Mouse (Mus musculus) ZHBTc4 (cell line): ENCODE data around the gene Gm3164.
"Not testable (repeated sequence)": the region's sequence is repeated elsewhere in the genome, so short reads cannot be mapped to it uniquely, and the experiment has no call there.

Experiments used
- DNase-seq: peaks from one replicate; pipeline ENCODE4 v3.0.0-alpha.2; 2011; ENCODE audit warnings: low read depth, low spot score

Gene Gm3164

DNA sequence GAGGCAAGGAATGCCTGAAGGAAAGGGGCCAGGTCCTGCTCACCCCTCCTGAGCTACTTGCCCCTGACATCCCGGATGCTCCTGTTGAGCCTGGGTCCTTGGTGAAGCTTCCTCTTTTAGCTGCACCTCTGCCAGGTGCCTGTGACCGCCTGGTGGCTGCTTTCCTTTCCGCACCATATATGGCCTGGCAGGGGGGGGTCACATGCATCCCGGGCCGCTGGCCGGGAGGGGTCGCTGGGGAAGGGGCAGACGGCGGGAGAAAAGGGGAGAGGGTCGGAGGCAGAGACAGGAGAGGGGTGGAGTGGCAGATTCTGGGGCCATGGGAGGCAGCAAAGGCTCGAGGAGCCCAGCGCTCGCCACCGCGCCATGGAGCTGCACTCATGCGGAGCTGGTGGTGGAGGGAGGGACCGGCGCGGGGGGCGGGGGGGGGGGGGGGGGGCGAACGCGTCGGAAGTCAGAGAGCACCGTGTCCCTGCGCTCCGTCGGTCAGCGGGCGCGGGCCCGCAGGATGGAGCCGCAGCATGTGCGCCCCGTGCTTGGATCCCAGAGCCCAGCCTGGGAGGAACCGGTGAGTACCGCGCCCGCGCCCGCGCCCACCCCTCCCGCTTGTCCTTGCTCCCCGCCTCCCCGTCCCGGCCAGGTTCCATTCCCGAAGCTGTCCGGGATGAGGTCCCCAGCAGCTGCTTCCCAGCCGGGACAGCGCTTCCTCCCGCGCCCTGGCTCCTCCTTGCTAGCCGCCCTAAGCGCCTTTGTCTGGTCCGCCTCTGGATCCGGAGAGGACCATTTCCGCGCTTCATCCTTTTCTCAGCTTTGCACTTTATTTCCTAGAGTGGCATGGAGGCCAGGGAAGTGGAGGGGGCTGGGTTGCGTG, at the start of gene Gm3164:
Gene Gm3164 (plus strand): TSS at position 484 of the 871 bp plus-strand sequence.
- DNase-seq, result peak; percentile 29

DNA sequence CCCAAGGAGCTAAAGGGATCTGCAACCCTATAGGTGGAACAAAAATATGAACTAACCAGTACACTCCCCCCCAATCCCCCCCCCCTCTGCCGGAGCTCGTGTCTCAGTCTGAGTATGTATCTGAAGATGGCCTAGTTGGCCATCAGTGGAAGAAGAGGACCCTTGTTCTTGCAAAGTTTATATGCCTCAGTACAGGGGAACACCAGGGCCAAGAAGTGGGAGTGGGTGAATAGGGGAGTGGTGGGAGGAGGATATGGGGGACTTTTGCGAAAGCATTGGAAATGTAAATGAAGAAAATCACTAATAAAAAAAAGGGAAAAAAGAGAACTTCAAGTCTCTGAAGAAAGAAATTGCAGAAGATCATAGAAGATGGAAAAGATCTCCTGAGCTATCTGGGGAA, 46.3 kb upstream of the Gm3164 start:
- not testable (repeated sequence) for DNase-seq

DNA sequence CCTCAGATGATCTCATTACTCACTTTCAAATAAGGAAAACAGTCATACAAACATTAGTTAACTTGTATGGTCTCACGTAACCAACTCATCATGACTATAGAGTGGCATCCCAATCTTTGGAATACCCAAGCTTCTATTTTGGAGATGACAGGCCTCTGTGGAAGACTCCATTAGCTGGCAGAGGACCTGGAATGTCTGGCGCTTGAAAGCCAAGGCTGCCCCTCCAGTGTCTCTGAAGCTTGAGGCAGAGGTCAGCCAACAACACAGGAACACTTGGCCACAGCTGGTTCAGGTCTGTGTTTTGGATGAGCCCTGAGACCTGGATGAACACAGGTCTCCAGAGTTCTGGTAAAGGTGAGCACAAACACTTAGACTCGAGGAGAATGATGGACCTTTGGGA, 45.6 kb upstream of the Gm3164 start:
- not testable (repeated sequence) for DNase-seq

DNA sequence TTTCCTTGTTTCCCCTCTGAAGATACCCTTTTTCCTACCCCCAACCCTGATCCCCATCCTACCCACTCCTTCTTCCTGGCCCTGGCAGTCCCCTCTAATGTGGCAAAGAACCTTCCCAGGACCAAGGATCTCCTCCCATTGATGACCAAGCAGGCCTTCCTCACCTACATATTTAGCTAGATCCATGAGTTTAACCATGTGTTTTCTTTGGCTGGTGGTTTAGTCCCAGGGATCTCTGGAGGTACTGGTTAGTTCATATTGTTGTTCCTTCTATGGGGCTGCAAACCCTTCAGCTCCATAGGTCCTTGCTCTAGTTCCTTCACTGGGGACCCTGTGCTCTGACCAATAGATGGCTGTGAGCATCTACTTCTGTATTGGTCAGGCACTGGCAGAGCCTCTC, 37.4 kb upstream of the Gm3164 start:
- not testable (repeated sequence) for DNase-seq

DNA sequence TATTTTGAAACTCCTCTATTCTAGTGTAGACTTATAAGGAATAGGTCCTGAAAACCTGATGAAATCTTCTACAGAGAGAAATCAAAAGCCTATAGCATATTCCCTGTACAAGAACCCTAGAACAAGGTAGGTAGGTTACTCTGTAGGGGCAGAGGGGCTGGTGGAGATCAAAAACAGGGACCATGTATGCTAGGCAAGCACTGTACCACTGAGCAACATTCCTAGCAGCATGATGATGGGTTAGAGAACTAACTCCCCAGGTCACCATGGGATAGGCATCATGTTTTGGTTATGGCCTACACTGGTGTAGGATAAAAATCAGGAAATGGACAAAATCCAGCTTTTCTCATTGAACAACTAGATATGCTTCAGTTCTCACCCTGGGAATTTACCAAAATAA, 29.6 kb upstream of the Gm3164 start:
- DNase-seq, result not testable (repeated sequence)

DNA sequence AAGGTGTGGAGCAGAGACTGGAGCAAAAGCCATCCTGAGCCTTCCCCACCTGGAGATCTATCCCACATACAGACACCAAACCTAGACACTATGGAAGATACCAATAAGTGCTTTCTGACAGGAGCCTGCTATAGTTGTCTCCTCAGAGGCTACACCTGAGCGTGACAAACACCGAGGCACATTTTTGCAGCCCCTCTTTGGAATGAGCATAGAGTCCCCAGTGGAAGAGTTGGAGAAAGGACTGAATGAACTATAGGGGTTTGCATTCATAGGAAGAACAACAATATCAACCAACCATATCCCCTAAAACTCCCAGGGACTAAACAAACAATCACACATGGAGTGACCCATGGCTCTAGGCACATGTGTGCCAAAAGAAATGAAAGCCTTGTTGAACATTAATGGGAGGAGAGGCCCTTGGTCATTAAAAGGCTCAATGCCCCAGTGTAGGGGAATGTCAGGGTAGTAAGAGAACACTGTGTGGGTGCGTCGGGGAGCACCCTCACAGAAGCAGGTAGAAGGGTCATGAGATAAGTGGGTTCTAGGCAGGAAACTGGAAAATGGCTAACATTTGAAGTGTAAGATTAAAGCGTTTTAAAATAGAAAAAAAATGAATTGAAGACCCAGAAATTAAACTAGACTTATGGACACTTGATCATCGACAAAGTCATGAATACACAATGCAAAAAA, 22.3 kb upstream of the Gm3164 start:
- not testable (repeated sequence) for DNase-seq

DNA sequence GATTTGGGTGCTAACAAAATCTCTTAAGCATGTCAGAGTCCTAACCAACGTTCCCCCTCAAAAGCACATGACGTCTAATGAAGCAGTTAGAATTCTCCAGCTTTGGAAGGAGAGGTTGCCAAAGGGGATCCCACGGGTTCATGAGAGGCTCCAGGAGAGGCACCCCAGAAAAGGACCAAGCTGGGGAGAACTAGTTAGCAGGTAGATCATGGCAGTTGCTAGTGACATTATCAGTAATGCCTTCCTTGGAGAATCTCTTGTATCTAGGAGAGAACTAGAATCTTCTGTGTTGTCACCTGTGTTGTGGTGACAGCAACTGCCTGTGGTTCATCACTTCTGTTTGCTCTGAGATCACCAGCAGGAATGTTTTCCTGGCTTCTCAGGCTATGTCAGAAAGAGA, 18.0 kb upstream of the Gm3164 start, which contains the start of gene Gm3159:
Gene Gm3159 (plus strand): TSS at position 301 of the 400 bp plus-strand sequence.
- DNase-seq, result not testable (repeated sequence)

DNA sequence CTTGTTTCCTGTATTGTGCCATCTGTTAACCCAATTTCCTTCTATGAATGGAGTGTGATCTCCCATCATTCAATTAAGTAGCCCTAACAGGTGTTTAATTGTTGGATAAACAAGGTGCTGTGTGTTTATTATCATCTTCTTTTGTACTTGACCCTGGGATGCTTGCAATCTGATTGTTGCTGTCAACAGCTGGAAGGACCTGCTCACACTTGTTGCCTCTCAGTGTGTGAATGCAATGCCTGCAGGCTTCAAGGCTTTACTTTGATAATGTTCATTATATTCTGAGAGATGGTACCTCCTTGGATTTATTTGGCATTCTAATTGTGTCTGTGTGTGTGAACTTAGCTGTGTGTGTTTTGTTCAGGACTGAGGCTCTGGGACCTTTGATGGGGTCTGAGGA, 16.6 kb upstream of the Gm3164 start:
- DNase-seq, result not testable (repeated sequence)

DNA sequence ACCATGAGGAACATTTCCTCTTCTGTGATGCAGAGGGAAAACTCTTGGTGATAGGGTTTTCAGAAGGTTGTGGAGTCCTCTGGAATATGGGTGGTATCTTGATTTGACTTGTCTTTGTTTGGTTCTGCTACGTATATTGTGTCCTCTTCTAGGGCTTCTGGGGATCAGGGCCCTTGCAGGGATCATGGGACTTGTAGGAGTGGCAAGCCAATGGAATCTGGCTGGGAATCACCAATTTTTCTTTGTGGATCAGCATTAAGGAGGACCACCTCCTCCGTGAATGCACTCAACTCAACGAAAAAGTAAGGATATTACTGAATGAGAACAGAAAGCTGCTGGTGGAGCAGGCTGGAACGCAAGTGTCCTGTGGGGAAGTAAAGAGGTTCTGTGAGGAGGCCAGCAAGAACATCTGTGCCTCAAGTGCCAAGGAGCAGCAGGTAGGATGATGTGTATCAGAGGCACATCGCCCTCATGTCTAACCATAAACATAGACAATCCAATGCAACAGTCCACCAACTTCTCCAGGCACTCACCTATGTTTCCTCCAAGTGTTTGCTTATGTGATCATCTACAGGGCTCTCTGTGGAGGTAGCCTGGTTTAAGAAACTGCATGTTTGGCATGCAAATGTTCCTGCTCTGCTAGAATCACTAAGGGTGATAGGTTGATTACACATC, 15.0 kb upstream of the Gm3164 start:
- not testable (repeated sequence) for DNase-seq

DNA sequence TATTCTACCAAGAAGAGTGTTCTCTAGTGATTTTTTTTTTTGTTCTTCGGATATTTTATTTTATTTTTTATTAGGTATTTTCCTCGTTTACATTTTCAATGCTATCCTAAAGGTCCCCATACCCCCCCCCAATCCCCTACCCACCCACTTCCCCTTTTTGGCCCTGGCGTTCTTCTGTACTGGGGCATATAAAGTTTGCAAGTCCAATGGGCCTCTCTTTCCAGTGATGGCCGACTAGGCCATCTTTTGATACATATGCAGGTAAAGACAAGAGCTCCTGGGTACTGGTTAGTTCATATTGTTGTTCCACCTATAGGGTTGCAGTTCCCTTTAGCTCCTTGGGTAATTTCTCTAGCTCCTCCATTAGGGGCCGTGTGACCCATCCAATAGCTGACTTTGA, 14.0 kb upstream of the Gm3164 start:
- not testable (repeated sequence) for DNase-seq

DNA sequence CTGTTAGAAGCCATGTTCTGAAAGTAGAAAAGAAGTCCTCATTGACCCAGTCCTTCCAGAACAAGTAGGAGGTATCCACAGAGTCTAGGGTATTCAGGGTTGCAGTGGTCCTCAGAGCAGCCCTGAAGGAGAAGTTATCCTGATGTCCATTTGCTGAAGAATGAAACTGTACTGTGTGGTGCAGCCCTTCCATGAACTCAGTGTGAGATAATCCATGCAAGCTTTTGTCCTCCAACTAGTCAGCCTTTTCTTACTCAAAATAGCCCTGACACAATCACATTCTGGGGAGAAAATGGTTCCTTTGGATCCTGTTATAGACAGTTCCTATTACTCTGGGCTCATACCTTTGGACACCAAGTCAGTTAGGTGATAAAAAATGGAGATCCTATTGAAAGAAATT, 11.4 kb upstream of the Gm3164 start:
- DNase-seq, result not testable (repeated sequence)

DNA sequence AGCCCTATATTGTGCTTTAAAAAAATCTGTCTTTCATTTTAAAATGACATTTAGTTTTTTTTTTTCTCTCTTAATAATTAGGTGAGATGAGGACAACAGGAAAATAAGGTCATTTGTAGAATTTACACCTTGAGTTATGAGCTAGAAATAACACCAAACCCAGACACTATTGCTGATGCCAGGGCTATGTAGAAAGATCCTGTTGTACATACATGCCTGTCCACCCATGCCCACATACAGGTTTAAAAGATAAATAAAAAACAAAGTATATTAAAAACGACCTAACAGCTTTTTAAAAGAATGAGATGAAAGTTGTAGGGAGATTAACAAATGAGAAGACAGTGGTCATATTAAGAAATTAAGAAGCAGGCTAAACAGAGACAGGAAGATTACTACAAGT, 5.3 kb upstream of the Gm3164 start:
- not testable (repeated sequence) for DNase-seq

DNA sequence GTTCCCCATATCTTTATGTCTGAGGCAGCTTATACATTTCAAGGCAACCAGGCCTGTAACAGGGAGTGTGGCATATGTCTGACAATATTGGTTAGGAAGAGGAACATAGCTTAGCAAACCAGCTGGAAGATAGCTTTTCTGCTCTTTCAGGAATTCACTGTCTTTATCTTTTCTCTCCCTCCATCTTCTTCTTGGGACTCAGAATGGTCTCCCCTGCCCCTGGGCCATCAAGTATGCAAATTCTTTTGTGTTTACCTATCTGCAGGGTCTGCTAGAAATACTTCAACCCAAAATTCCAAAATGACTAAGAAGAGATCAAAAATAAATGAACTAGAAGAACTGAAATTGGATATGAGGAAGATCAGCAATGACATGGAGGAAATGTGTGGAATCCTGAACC, 15.4 kb downstream of the Gm3164 start, which contains the start of gene Gm3173:
Gene Gm3173 (plus strand): TSS at position 301 of the 400 bp plus-strand sequence.
- not testable (repeated sequence) for DNase-seq

DNA sequence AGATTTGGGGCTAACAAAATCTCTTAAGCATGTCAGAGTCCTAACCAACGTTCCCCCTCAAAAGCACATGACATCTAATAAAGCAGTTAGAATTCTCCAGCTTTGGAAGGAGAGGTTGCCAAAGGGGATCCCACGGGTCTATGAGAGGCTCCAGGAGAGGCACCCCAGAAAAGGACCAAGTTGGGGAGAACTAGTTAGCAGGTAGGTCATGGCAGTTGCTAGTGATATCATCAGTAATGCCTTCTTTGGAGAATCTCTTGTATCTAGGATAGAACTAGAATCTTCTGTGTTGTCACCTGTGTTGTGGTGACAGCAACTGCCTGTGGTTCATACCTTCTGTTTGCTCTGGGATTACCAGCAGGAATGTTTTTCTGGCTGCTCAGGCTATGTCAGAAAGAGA, 66.2 kb downstream of the Gm3164 start, which contains the start of gene Gm3182:
Gene Gm3182 (plus strand): TSS at position 301 of the 400 bp plus-strand sequence.
- not testable (repeated sequence) for DNase-seq
